Mouse (Mus musculus) gonadal fat pad, adult 2 months (tissue): Measurements from ENCODE around the gene Hist1h3f. TPM values are rescaled to one million over a fixed set of nuclear protein-coding genes. Genes with fewer than 3 reads are reported as not detected.

Experiments used
- DNase-seq: peaks from one replicate; pipeline ENCODE4 v3.0.0-alpha.2; 2012; ENCODE audit warnings: low read depth
- polyA plus RNA-seq: library from polyadenylated mRNA; depleted of rRNA; stranded (reverse); fragments of >200 nt; gene quantifications from 2 replicates; pipeline ENCODE4 v1.2.3, GENCODE M21; 2012; rRNA removed

The Hist1h3f gene
- polyA plus RNA-seq: 1.9 and 2.1 TPM in 2 replicates

DNA sequence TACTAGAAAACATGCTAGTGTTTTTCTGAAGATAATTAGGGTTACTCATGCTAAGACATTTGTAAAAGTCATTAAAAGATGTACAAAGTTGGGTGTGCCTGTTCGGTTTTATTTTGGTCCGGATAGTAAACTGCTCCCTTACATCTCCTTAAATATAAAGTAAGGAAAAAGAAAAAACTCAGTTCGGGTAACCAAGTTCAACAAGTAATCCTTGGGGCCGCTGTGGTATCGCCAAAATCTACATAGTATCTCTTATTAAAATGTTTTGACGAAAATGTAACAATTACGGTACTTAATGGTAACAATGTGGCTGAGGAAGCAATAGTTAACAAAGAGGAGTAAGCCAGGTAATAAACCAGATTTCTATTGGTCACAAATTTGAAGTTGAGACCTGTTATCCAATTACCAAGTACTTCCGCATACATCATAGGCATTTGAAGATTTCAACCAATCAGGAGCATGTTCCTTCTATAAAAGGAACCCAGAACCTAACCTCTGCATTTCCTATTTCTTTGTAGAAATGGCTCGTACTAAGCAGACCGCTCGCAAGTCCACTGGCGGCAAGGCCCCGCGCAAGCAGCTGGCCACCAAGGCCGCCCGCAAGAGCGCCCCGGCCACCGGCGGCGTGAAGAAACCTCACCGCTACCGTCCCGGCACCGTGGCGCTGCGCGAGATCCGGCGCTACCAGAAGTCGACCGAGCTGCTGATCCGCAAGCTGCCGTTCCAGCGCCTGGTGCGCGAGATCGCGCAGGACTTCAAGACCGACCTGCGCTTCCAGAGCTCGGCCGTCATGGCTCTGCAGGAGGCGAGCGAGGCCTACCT, at the start of gene Hist1h3f:
Gene Hist1h3f, plus strand, starts transcription at position 88 of the 822 bp plus-strand sequence.
- DNase-seq: peak; percentile 97

DNA sequence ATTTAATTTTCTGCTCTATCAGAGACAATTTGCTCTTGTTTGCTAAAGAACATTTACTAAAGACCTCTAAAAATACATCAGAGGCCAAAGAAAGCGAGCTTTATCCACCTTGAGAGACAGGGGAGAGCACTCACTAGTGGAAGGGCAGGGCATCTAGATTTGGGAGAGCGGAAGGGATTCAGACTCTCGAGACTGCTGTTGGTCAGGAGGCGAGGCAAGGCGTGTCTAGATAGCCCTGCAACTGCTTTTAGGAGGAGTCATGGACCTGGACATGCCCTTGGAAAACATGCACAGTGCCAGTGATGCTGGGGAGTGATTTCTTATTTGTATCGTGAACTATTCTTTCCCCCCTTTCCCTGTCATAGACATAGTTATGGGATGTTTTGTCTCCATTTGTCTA, 48.3 kb upstream of the Hist1h3f start:
- no peak for DNase-seq

DNA sequence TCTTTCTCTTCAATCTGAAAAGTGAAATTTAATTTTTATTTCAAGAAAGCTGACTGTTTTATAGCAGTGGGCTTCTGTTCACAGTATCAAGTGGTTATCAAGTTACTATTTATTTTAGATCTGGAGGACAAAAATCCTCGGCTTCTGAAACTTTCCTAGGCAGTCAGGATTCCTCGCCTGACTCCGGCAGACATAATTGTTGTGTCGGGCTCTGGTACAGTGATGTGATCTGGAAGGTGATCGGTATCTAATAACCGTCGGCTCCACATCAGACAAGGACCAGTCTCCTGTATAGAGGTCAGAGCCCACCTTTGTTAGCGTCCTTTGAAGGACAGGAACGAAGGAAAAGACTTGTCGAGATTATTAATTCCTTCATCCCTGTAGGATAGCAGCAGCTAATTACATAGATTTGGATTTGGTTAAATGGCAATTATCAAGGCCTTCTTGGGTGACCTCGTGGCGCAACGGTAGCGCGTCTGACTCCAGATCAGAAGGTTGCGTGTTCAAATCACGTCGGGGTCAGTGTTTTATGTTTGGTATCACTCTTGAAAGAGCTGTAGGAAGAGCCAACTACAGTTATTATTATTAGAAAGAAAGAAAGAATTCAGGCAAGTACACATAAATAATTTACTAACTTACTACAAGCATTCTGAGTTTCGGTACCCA, 46.1 kb upstream of the Hist1h3f start:
- no peak for DNase-seq

DNA sequence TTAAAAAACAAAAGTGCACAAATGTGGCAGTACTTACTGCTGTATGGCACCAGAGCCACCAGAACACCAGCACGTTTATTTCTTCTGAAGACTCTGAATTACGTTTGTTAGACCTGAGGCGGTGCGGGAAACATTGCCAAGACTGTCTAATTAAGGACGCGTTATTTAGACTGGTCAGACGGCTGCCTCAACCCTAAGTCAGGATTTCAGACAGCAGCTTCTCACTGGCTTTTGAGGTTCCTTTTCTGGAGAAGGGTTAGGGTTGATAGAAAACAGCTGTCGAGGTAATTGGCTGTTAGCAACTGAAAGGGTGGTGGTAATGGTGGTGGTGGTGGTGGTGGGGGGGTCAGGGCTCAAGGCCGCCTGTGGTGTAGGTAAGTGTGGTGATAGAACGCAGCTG, 45.2 kb upstream of the Hist1h3f start:
- no peak for DNase-seq

DNA sequence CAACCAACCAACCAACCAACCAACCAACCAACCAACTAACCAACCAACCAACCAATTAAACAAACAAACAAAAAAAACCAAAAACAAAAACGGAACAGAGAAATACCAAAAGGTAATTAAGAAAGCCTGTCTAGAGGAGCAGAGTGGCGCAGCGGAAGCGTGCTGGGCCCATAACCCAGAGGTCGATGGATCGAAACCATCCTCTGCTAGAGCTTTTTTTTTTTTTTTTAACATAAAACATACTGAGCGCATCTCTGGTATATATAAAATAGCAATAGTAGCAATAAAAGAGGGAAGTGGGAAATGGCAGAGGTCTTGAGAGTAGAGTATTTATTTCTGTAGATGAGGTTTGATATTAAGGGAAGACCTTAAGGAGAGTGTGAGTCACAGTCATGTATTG, 43.9 kb upstream of the Hist1h3f start:
- DNase-seq: no peak

DNA sequence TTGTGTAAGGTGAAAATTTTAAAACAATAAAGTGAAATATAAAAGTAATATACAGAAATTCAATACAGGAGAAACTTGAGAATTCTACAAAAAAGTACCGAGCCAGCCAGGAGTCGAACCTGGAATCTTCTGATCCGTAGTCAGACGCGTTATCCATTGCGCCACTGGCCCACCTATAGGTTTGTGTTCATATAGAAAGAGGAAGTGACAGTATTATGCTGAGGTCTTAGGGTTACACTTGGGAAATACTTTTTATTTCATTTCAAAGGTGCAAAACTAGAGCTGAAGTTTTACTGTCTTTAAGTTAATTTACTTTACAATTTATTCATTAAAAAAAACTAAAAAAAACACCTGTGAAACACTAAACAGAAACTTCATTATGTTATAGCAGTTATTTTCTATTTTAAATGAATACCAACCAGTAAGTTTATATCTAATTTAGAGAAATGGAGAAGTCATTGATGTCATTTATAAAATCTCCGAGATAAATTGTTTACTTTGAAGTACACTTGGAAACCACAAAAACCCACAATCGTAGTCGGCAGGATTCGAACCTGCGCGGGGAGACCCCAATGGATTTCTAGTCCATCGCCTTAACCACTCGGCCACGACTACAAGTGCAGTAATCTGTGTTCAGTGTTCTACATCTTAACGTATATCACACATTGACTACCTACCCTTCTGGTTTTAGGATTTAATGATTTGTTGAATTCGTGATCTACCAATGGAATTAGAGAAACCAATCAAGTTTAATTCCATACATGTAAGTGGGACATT, 43.2 kb upstream of the Hist1h3f start:
- DNase-seq: no peak

DNA sequence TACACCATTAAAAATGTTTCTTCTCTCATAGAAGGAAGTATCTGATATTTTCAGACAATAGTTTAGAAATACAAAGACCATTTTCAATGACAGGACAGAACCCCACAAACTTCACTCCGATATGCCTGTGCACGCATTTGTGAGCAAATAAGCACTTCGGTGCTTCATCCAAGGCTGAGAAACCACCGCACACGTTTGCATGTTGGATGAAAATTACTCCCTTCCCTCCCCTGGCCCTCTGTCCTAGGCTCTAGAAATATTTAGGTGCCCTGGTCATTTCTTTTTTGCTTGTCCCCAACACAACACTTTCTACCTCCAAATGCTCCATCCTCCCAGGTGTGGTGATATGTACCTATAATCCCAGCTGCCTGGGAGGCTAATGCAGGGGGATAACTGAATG, 42.3 kb upstream of the Hist1h3f start:
- no peak for DNase-seq

DNA sequence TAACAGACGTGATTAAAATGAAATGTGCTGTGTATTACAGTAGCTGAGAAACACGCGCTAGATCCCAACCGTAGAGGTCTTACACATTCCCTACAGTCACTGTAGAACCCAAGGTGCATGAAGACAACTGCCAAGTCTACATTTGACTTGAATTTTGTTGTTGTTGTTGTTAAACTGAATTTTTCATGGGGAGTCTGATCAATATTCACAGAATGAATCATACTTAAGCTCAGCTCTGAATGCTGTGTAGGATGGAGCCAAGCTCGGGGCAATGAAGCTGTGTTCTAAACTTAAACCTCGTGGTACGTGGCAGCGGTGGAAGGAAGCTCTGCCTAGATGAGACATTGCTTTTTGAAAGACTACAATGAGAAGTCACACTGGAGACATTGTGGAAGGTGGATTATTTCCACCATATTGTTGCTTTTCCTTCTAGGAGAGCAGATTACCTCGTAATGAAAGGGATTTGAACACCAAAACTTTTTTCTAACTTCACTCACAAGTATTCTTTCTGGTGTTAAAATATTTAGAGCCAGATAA, 41.8 kb upstream of the Hist1h3f start:
- DNase-seq: no peak

DNA sequence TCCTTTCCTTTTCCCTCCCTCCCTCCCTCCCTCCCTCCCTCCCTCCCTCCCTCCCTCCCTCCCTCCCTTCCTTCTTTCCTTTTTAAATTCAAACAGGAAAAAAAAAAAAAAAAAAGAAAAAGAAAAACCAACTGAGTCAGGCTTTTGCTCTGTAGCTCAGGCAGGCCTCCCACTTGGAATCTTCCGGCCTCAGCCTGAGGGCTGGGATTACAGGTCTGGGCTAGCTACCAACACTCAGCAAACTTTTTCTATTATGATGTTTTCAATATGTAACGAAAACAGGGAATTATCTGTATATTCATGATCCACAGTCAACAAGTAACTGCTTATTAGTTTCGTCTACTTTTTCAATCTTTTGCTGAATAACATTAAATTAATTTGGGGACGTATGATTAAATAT, 40.9 kb upstream of the Hist1h3f start:
- no peak for DNase-seq

DNA sequence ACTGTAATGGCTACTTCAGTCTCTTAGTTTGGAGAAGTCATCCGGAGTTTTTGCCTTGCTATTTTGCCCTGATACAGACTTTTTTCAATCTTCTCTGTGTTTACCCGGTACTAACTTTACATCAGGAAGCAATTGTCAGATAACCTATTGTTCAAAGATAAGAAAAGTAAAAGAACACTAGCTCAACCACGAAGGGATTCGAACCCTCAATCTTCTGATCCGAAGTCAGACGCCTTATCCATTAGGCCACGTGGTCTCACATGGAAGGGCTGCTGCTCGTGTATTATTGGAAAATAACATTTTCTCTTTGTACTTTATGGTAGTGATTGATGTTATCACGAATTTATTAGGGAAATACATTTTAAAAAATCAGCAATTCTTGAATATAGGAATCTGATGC, 40.1 kb upstream of the Hist1h3f start:
- DNase-seq: no peak

DNA sequence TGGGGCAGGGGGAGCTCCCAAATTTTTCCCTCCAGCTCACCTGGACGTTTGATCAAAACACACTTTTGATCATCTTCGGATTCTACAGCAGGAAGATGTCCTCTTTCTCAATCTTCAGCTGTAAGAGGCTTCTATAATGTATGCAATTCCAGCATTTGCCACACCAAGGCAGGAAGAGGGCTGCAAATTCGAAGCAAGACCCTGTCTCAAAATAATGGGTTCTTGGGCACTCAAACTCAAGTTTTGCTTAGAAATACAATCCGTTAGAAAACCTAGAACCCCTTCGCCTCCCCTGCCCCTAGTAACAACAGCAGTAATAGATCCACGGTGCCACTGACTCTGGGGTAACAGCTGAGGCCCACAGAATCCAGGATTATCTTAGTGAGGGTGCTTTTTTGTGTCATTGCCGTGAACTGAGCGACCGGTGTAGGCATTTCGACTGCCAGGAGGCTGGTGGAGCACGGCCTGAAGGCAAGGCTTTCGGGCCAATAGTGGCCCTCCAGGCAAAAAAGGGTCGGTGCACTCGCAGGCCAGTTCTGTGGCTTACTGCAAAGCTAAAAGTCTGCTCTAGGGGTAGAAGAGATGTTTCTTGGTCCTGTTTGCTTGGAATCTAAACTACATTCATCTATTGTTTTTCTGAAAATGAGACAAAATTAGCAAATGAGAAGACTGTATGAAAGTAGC, 38.0 kb upstream of the Hist1h3f start:
- no peak for DNase-seq

DNA sequence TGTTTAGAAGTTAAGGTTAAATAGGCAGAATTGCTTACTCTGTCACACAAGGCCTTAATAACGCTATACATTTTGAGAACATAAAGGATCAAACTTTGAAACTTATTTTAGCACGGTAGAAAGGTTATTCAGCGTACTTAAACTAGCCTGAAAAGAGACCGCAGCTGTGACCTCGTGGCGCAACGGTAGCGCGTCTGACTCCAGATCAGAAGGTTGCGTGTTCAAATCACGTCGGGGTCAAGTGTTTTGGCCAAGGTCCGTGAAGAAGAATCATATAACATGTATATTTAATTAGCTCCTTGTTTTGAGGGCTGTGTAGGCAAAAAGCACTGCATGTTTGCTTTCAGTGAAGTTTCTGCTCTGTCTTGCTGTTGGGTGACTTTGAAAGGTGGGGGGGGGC, 37.5 kb upstream of the Hist1h3f start:
- no peak for DNase-seq

DNA sequence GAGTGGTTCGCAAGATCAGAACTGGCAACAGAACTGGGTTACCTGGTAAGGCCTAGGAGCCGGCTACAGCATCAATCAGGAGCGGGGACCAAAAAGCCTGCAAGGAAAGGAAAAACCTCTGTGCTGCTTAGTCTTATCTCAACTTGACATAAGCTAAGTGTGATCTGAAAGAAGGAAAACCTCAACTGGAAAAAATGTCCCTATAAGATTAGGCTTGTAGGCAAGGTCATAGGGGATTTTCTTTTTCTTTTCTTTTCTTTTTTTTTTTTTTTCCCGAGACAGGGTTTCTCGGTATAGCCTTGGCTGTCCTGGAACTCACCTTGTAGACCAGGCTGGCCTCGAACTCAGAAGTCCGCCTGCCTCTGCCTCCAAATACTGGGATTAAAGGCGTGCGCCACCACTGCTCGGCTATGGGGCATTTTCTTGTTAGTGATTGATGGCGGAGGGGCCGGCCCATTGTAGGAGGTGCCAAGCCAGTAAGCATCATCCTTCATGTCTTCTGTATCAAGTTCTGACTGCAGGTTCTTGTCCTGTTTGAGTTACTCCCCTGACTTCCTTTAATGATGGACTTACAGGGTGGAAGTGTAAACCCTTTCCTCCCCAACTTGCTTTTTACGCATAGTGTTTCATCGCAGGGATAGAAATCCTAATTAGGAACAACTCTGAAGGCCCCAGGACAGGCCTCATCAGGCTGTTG, 36.9 kb upstream of the Hist1h3f start:
- no peak for DNase-seq

DNA sequence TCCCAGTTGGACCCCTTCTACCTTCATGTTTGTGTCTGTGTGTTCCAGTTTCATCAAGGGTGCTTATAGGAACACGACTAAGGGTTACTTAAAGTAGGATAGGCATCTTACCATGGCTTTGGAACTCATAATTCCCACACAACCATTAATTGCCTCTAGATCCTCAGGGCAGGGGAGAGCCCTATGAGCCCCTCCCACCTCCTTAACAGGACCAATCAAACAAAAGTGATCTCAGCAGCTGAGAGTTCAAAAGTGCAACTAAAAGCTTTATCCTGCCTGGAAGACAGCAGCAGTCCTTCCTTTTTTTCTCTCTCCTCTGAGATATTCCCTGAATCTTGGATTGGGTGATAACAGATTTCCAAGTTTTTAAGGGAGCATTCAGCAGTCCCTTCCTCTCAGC, 33.7 kb upstream of the Hist1h3f start:
- no peak for DNase-seq

DNA sequence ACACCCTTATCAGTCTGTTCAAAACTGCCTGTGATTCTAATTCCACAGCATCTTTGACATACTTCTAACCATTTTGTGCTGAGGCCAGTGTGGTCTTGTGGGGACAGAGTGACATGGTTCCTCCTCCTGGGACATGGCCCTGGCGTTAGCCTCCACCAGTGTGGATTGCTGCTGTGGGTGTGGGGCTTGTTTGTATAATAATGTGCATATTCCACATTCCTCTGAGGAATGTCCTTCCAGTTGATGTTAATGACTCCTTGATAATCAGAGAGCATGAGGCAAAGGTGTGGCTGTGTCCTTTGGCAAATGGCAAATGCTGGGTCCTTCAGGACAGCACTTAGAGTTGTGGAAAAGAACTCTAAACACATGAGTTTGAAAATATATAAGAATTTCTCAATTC, 30.3 kb upstream of the Hist1h3f start:
- no peak for DNase-seq

DNA sequence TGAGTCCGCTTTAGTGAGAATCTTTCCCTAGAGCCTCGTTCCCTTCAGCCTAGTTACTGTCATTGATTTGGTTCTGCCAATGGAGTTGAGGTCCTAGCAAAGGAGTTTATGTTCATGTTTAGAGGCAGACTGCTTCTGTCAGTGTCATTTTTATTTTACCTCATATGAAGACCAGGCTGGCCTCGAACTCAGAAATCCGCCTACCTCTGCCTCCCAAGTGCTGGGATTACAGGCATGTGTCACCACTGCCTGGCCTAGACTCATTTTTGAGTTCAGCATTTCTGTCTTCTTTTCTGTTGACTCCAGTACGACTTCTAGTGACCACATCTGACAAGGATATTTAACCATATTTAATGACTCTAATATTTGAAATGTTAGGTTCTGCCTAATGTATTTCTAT, 28.6 kb upstream of the Hist1h3f start:
- DNase-seq: no peak

DNA sequence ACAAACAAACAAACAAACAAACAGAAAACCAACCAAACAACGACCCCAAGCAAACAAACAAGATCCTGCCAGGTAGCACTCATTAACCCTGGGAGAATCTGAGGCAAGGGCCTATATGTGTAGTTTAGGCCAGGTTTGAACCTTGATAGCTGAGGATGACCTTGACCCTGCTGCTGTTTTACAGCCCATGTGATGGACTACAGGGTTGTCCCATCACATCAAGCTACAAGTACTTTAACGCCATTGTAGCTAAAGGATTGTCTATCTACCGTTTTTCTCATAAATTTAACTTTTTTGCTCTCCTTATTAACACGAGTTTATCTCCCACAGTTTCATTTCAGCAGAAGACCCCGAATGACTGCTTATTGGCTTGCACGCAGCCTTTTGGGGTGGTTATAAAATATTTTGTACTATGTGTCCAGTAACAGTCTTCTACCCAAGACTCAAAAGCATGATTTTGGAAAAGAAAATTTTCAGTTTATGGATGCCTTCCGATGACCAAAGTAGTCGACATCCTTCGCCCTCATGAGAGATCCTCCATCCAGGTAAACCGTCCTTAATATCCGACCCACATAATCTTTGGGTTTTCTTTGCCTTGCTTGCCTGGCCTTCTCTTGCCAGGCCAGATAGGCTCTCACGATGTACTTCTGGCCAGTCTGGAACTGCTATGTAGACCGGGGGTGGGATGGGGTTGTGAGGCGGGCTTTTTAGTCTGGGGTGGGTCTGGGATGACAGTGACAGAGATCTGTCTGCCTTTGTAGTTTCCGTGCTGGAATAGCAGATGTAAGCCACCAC, 27.8 kb upstream of the Hist1h3f start:
- no peak for DNase-seq

DNA sequence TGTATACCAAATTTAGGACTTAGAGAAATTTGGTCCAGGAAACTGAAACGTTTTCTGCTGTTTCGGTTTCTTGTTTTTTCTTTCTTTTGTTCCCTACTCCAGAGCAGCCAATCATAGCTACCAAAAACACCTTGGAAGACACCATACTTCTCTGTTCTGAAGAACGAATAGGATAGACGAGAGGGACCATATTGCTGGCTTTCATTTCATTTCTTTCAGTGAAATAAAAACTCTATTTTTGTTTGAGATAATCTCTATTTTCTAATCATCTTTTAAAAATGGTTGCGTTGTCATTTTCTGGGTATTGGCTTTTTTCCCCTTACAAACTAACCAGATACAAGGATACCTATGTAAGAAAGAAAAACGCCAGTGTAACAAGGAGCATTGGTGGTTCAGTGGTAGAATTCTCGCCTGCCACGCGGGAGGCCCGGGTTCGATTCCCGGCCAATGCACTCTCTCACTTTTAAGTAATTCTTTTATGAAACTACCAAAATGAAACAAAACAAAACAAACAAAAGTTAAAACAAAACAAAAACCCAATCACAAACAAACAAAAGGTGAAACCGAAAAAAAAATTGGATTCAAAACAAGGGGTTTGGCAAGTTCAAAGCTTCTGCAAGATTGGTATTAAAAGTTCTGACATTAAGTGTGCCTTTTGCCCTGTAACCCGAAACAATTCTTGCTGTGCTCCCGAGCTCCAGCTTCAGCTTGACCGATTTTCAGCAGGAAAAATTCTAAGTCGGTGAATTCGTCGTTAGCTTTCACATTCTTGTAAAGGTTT, 26.8 kb upstream of the Hist1h3f start:
- DNase-seq: no peak

DNA sequence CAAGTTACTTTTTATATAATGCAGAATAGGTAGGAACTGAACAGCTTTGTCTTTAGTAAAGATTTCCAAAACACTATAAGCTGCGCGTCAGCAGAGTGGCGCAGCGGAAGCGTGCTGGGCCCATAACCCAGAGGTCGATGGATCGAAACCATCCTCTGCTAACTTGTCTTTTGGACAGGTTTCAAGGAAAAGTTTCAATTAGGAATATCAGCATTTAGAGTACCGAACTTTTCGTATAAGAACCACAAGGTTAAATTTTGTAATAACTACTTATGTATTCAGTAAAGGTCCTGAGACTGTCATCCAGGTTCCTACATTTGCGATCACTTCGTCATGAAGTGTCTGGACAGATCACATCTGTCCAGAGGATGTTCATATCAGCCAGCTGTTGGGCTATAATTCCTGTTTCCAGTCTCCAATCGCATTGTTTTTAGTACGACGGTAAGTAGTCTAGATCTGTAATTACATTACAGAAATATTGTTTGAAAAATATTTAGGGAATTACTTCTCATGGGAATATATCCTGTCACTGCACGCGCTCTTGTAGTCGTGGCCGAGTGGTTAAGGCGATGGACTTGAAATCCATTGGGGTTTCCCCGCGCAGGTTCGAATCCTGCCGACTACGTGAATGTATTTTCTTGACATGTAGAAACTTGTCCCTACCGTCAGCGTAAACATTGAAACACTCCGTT, 26.1 kb upstream of the Hist1h3f start:
- no peak for DNase-seq
